Mouse (Mus musculus) lung, adult 18-20 months (tissue): ENCODE measurements around the gene Ptprc.

Source experiments
- DNase-seq, 2 experiments: peaks; one replicate each; pipeline ENCODE4 v3.0.0; 2022; ENCODE audit warnings: mixed read lengths in 2 of 2

The Ptprc gene

GRCm38 (mm10) chr1:138175494-138175893 lies at the start of gene Ptprc:
TSS of gene Ptprc (minus strand) at chr1:138175708.
- no peak for DNase-seq

GRCm38 (mm10) chr1:138214736-138215458 lies 39.4 kb upstream of the Ptprc start:
- no peak for DNase-seq

- DNase-seq = no peak
Observed at GRCm38 (mm10) chr1:138210387-138211024, 35.0 kb upstream of the Ptprc start.

- DNase-seq = peak in 1 of 2 experiments; percentile 3
Observed at GRCm38 (mm10) chr1:138209751-138210150, 34.2 kb upstream of the Ptprc start.

GRCm38 (mm10) chr1:138206041-138206440 lies 30.5 kb upstream of the Ptprc start:
- no peak for DNase-seq

- DNase-seq = peak; percentile 43 to 59
Observed at GRCm38 (mm10) chr1:138191689-138192508, 16.4 kb upstream of the Ptprc start.

- no peak for DNase-seq
Observed at GRCm38 (mm10) chr1:138188131-138188530, 12.6 kb upstream of the Ptprc start.

- no peak for DNase-seq
Observed at GRCm38 (mm10) chr1:138185904-138186303, 10.4 kb upstream of the Ptprc start.

- no peak for DNase-seq
Observed at GRCm38 (mm10) chr1:138180081-138180480, 4.6 kb upstream of the Ptprc start.

GRCm38 (mm10) chr1:138174705-138175492 lies 609 bp downstream of the Ptprc start:
- DNase-seq = no peak

GRCm38 (mm10) chr1:138174143-138174542 lies 1.4 kb downstream of the Ptprc start:
- DNase-seq = no peak

- DNase-seq = no peak
Observed at GRCm38 (mm10) chr1:138173669-138174068, 1.8 kb downstream of the Ptprc start.

- DNase-seq = no peak
Observed at GRCm38 (mm10) chr1:138172547-138172946, 3.0 kb downstream of the Ptprc start.

- DNase-seq = no peak
Observed at GRCm38 (mm10) chr1:138172096-138172495, 3.4 kb downstream of the Ptprc start.

GRCm38 (mm10) chr1:138166233-138166771 lies 9.2 kb downstream of the Ptprc start:
- DNase-seq = no peak

- DNase-seq = no peak
Observed at GRCm38 (mm10) chr1:138162638-138163037, 12.9 kb downstream of the Ptprc start.

- DNase-seq = peak; percentile 45 to 53
Observed at GRCm38 (mm10) chr1:138158921-138159320, 16.6 kb downstream of the Ptprc start.

GRCm38 (mm10) chr1:138158236-138158635 lies 17.3 kb downstream of the Ptprc start:
- DNase-seq = no peak

GRCm38 (mm10) chr1:138157709-138158108 lies 17.8 kb downstream of the Ptprc start:
- no peak for DNase-seq

GRCm38 (mm10) chr1:138157008-138157407 lies 18.5 kb downstream of the Ptprc start:
- no peak for DNase-seq

- DNase-seq = no peak
Observed at GRCm38 (mm10) chr1:138154185-138154785, 21.2 kb downstream of the Ptprc start.

GRCm38 (mm10) chr1:138153126-138153525 lies 22.4 kb downstream of the Ptprc start:
- no peak for DNase-seq
